Mouse (Mus musculus) heart, postnatal 0 days (tissue): ENCODE measurements at regions not wholly inside any gene's neighbourhood (a gene's known extent, or its start where the extent isn't known, plus 50 kb on each side); places are given as distances from the start of the nearest gene placed in this dataset.
"Not testable (repeated sequence)": the region's sequence is repeated elsewhere in the genome, so short reads cannot be mapped to it uniquely, and the experiment has no call there.

Source experiments
- ATAC-seq: fragments of 200-750 bp; cut with Nextera tagmentation; 2 replicates; pipeline ENCODE4 v1.8.0; 2017; ENCODE audit warnings: low read depth, moderate number of reproducible peaks, moderate library complexity; ENCODE audit not compliant: insufficient read depth
- DNase-seq: peaks from one replicate; pipeline ENCODE4 v3.0.0-alpha.2; 2016; ENCODE audit warnings: low spot score
- H3K27ac ChIP-seq: fragments of 300-500 bp; sonication (generic); 2 replicates; pipeline ENCODE4 v1.5.1; 2014; ENCODE audit warnings: low read depth, mild to moderate bottlenecking
- H3K27me3 ChIP-seq: fragments of 300-500 bp; sonication (generic); 2 replicates; pipeline ENCODE4 v1.6.1; 2014; ENCODE audit warnings: low read length, mixed read lengths; ENCODE audit not compliant: control insufficient read depth, insufficient read depth
- H3K36me3 ChIP-seq: fragments of 300-500 bp; sonication (generic); replicated peaks from 2 replicates; pipeline ENCODE4 v1.6.1; 2014; ENCODE audit warnings: low read length, mixed read lengths; ENCODE audit not compliant: control insufficient read depth, insufficient read depth
- H3K4me1 ChIP-seq: fragments of 300-500 bp; sonication (generic); 2 replicates; pipeline ENCODE4 v1.6.1; 2014; ENCODE audit warnings: antibody characterized with exemption; ENCODE audit not compliant: control insufficient read depth, insufficient read depth
- H3K4me2 ChIP-seq: fragments of 300-500 bp; sonication (generic); 2 replicates; pipeline ENCODE4 v1.6.1; 2014; ENCODE audit warnings: low read depth, mild to moderate bottlenecking, low read length, moderate library complexity
- H3K4me3 ChIP-seq: fragments of 300-500 bp; sonication (generic); 2 replicates; pipeline ENCODE4 v1.5.1; 2014; ENCODE audit warnings: low read depth, low read length
- H3K9ac ChIP-seq: fragments of 300-500 bp; sonication (generic); replicated peaks from 2 replicates; pipeline ENCODE4 v1.6.1; 2014; ENCODE audit warnings: low read depth, low read length, mixed read lengths
- H3K9me3 ChIP-seq: fragments of 300-500 bp; sonication (generic); replicated peaks from 2 replicates; pipeline ENCODE4 v1.6.1; 2016; ENCODE audit warnings: low read length; ENCODE audit not compliant: control insufficient read depth
- CTCF ChIP-seq: IDR thresholded peaks from 2 replicates; pipeline ENCODE4 v1.5.1; 2016; ENCODE audit warnings: antibody characterized with exemption, control low read depth, low read depth
- EP300 ChIP-seq: IDR thresholded peaks from 2 replicates; pipeline ENCODE4 v1.6.1; 2016; ENCODE audit warnings: antibody characterized with exemption, low read depth
- WGBS: fragments of 180-500 bp; shearing (Covaris S2); extraction: QIAGEN DNeasy Blood & Tissue Kit; methylation state at CpG from one replicate; pipeline ENCODE4 v1.1.7; 2014; 5-methylcytosine and 5-hydroxymethylcytosine counted together

DNA sequence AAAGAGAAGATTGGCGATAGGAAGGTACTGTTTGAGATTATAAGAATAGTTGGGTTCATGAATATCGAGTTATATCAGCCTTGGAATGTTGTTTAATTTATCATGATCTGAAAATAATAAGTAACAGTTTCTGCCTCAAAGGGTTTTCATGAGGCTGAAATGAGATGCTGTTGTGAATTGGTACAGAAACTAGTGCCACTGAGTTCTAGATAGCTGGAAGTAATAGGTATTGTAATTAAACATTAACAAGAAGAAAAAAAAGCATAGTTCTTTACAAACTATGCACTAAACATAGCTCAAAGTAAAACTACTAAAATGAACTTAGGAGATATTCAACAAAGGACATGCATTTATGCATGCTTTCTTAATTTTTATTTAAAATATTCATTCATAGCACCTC lies 342.9 kb upstream of the Nectin3 start:
- no peak overlapping the region for H3K4me2 ChIP-seq
- WGBS, result 69% methylated on average over 2 of the region's 2 CpGs
- H3K27ac ChIP-seq, result no peak overlapping the region
- no peaks in the 10 kb centered on the region for H3K9me3 ChIP-seq
- H3K27me3 ChIP-seq, result no peaks in the 10 kb centered on the region
- no peak overlapping the region for H3K4me3 ChIP-seq
- ATAC-seq, result no peak
- H3K36me3 ChIP-seq, result no peaks in the 10 kb centered on the region
- no peak overlapping the region for H3K9ac ChIP-seq
- no peak for DNase-seq
- H3K4me1 ChIP-seq, result no peaks in the 10 kb centered on the region
- TF ChIP-seq CTCF, result no peak
- TF ChIP-seq EP300, result no peak

DNA sequence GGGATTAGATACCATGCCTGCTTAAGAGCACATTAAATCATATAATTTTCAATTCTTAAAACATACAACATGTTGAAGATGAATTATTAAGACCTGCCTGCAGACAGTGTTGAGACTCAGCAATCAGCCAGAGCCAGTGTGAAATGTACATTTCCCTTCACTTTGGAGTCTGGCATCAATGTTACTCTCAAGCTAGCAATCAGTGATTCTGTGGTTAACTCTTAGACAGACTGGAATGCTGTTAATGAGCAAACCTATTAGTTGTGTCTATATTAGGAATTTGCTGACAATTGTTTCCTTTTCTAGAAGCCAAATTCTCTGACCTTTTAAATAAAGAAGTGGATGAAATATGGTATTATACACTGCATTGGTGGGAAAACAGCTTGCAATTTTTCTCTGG lies 342.4 kb upstream of the Nectin3 start:
- ATAC-seq, result no peak
- Histone ChIP-seq H3K9me3 (no peaks in the 10 kb centered on the region), H3K27ac (no peak overlapping the region), H3K4me3 (no peak overlapping the region), H3K9ac (no peak overlapping the region), H3K27me3 (no peaks in the 10 kb centered on the region), H3K4me2 (no peak overlapping the region), H3K4me1 (no peaks in the 10 kb centered on the region), H3K36me3 (no peaks in the 10 kb centered on the region)
- DNase-seq, result no peak
- no peak for TF ChIP-seq CTCF
- no peak for TF ChIP-seq EP300

DNA sequence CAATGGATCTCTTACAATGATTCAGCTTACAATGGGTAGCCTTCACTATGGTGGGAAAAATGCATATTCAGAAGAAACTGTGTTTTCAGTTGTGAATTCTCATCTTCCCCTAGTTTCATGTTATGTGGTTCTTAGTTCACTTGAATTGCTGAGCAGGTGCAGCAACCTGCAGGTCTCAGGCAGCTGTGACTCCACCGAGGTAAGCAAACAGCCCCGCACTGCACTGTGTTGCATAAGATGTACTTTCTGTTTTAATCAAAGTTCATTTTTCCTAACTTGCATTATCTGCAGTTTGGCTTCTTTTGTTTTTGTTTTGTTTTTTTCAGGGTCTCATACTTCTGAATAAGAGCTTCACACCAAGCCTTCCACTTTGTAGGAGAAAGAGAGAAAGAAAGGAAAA lies 326.8 kb upstream of the Nectin3 start:
- Histone ChIP-seq H3K4me1 (no peaks in the 10 kb centered on the region), H3K4me2 (no peak overlapping the region), H3K4me3 (no peak overlapping the region), H3K9ac (no peak overlapping the region), H3K27ac (no peak overlapping the region), H3K9me3 (no peaks in the 10 kb centered on the region), H3K36me3 (no peaks in the 10 kb centered on the region), H3K27me3 (no peaks in the 10 kb centered on the region)
- no peak for DNase-seq
- TF ChIP-seq CTCF (no peak), EP300 (no peak)
- no peak for ATAC-seq
- 81% methylated on average over 2 of the region's 2 CpGs for WGBS

DNA sequence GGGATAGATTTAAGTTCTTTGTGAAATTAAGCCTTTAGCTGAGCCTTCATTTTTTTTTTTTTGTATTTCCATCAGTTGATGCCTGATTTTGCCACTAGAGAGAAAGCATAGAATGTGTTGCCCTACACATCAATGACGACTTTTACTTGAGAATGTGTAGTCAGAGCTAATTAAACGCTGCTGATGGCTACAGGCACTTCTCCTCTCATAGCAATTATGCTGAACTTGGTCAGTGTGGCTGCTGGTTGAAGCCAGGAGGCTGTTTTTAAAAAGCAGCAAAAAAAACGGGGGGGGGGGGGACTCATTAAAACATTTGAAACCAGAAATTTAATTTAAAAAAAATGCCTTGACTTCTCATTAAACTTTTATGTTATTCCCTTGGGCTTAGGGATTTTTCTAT lies 324.4 kb upstream of the Nectin3 start:
- Histone ChIP-seq H3K4me3 (no peak overlapping the region), H3K9me3 (no peaks in the 10 kb centered on the region), H3K27ac (no peak overlapping the region), H3K27me3 (no peaks in the 10 kb centered on the region), H3K9ac (no peak overlapping the region), H3K36me3 (no peaks in the 10 kb centered on the region), H3K4me2 (no peak overlapping the region), H3K4me1 (no peaks in the 10 kb centered on the region)
- TF ChIP-seq EP300, result no peak
- no peak for TF ChIP-seq CTCF
- WGBS, result 50% methylated on average over 3 of the region's 3 CpGs
- DNase-seq (no peak), ATAC-seq (no peak)

DNA sequence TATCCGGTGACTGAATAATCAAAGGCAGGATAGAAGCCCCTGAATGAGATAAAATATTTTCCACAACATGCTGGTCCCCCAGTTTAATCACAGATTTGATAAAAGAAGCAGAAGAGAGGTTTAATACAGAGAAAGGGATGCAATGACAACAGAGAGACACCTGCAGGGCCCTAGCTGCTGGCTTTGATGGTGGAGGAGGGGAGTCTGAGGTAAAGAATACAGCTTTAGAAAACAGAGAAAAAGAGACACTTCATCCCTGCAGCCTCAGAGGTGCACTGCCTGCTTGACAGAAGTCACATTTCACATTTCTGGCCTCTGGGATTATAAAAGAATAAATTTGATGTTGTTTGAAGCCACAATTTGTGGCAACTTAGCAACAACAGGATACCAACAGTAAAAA lies 319.9 kb upstream of the Nectin3 start:
- H3K36me3 ChIP-seq, result no peaks in the 10 kb centered on the region
- no peak overlapping the region for H3K9ac ChIP-seq
- no peaks in the 10 kb centered on the region for H3K27me3 ChIP-seq
- 63% methylated on average over 1 of the region's 1 CpGs for WGBS
- H3K9me3 ChIP-seq, result no peaks in the 10 kb centered on the region
- H3K27ac ChIP-seq, result no peak overlapping the region
- ATAC-seq (no peak), DNase-seq (no peak)
- H3K4me2 ChIP-seq, result no peak overlapping the region
- no peak overlapping the region for H3K4me3 ChIP-seq
- TF ChIP-seq EP300, result no peak
- TF ChIP-seq CTCF, result no peak
- no peaks in the 10 kb centered on the region for H3K4me1 ChIP-seq

DNA sequence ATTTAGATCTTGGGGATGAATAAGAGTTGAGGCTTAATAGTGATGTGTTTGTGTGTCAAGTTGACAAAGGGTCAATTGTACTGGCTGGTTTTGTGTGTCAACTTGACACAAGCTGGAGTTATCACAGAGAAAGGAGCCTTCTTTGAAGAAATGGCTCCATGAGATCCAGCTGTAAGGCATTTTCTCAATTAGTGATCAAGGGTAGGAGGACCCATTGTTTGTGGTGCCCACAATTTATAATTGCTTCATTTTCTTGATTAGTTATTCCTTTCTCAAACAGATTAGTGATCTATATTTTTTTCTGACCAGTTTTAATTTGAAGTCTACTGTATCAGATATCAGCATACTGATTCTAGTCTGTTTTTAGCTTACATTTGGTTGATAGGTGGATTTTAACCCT lies 313.5 kb upstream of the Nectin3 start:
- not testable (repeated sequence) for ATAC-seq, H3K9ac ChIP-seq

More for the DNA sequence above, 313.5 kb upstream of the Nectin3 start:
- H3K4me2 ChIP-seq, DNase-seq, H3K4me3 ChIP-seq, H3K27ac ChIP-seq, H3K4me1 ChIP-seq, H3K36me3 ChIP-seq, H3K9me3 ChIP-seq, H3K27me3 ChIP-seq: not testable (repeated sequence)
